Mouse (Mus musculus): ENCODE data around the gene Gm8764.
"Not testable (repeated sequence)": the region's sequence is repeated elsewhere in the genome, so short reads cannot be mapped to it uniquely, and the experiment has no call there.

Gm8764 gene

DNA sequence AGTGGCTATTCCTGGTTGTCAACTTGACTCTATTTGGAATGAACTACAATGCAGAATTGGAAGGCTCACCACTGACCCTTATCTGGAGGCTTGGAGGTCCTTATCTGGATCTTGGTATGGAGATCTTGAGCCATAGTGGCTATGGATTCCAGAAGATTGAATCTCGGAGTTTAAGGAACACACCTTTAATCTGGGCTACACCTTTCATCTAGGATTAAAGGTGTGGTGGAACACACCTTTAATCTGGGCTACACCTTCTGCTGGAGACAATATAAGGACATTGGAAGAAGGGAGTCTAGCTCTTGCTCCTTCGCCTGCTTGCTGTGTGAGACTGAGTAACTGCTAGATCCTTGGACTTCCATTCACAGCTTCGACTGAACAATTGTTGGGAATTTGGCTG is at the start of gene Gm8764:
Gene Gm8764, plus strand, starts transcription at position 301 of the 400 bp plus-strand sequence.
- not testable (repeated sequence) for DNase-seq (ENCODE audit: low spot score)

DNA sequence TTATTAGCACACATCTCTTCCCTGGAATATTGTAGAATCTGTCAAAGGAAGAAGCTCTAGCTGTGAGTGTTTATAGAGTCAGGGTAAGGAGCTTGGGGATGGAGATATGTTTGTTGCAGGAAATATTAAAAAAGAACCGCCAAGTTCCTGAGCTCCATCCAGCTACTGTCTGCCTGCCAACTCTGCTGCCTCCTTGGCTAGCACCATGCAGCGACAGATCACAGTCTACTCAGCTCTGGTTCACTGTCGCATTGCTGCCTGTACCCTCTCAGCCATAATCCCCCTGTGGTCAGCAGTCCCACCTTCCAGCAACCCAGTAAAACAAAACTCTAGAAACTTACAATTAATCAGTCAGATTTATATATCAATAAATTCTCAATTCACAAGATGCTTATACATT is 49.8 kb upstream of the Gm8764 start:
- DNase-seq (ENCODE audit: low spot score) = no peak

GRCm38 (mm10) chr10:104118312-104118711 is 41.5 kb upstream of the Gm8764 start:
- DNase-seq (ENCODE audit: low spot score) = no peak

DNA sequence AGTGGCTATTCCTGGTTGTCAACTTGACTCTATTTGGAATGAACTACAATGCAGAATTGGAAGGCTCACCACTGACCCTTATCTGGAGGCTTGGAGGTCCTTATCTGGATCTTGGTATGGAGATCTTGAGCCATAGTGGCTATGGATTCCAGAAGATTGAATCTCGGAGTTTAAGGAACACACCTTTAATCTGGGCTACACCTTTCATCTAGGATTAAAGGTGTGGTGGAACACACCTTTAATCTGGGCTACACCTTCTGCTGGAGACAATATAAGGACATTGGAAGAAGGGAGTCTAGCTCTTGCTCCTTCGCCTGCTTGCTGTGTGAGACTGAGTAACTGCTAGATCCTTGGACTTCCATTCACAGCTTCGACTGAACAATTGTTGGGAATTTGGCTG is 17.1 kb upstream of the Gm8764 start, which contains the start of gene Gm21293:
Gene Gm21293, plus strand, starts transcription at position 301 of the 400 bp plus-strand sequence.
- not testable (repeated sequence) for DNase-seq (ENCODE audit: low spot score)

GRCm38 (mm10) chr10:104151197-104151596 is 8.6 kb upstream of the Gm8764 start, which contains the start of gene Gm6763:
TSS of gene Gm6763 (plus strand) at chr10:104151497.
- not testable (repeated sequence) for DNase-seq (ENCODE audit: low spot score)

DNA sequence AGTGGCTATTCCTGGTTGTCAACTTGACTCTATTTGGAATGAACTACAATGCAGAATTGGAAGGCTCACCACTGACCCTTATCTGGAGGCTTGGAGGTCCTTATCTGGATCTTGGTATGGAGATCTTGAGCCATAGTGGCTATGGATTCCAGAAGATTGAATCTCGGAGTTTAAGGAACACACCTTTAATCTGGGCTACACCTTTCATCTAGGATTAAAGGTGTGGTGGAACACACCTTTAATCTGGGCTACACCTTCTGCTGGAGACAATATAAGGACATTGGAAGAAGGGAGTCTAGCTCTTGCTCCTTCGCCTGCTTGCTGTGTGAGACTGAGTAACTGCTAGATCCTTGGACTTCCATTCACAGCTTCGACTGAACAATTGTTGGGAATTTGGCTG is 8.4 kb downstream of the Gm8764 start, which contains the start of gene Gm21304:
Gene Gm21304, plus strand, starts transcription at position 301 of the 400 bp plus-strand sequence.
- DNase-seq (ENCODE audit: low spot score) = not testable (repeated sequence)

GRCm38 (mm10) chr10:104176724-104177123 is 16.9 kb downstream of the Gm8764 start, which contains the start of gene Gm21312:
TSS of gene Gm21312 (plus strand) at chr10:104177024.
- not testable (repeated sequence) for DNase-seq (ENCODE audit: low spot score)

- DNase-seq (ENCODE audit: low spot score) = not testable (repeated sequence)
Observed at GRCm38 (mm10) chr10:104185233-104185632, 25.4 kb downstream of the Gm8764 start, which contains the start of gene Gm20765. TSS of gene Gm20765 (plus strand) at chr10:104185533.

- DNase-seq (ENCODE audit: low spot score) = not testable (repeated sequence)
Observed at GRCm38 (mm10) chr10:104193742-104194141, 33.9 kb downstream of the Gm8764 start, which contains the start of gene Gm4340. TSS of gene Gm4340 (plus strand) at chr10:104194042.

GRCm38 (mm10) chr10:104209655-104210054 is 49.8 kb downstream of the Gm8764 start:
- no peak for DNase-seq (ENCODE audit: low spot score)

GRCm38 (mm10) chr10:104210268-104210990 is 50.6 kb downstream of the Gm8764 start:
- DNase-seq (ENCODE audit: low spot score) = no peak

Data from ovary, postnatal 10 days (tissue).